Mouse (Mus musculus) embryonic facial prominence, embryonic 15.5 days (tissue): Measurements from ENCODE around the gene Med24. TPM values are rescaled to one million over a fixed set of nuclear protein-coding genes. Genes with fewer than 3 reads are reported as not detected.

Experiments used
- polyA plus RNA-seq: library from polyadenylated mRNA; unstranded; fragments of >200 nt; fragmentation: Nextera tagmentation; extraction: Ambion mirVana; gene quantifications from 2 replicates; pipeline ENCODE4 v1.2.1, GENCODE M21; 2015

Gene Med24
- polyA plus RNA-seq, 1 experiment from 2014 or later: 53.3 TPM

Other genes with a start within 250 kb of the Med24 start
- gene Ikzf3, start 183.4 kb downstream of the Med24 start, polyA plus RNA-seq: 0.33 and 0.67 TPM in 2 replicates
- gene Zpbp2, start 178.3 kb downstream of the Med24 start, polyA plus RNA-seq: 0.16 TPM in 1 of 2 replicates, not detected in the other
- 76.4 and 87.3 TPM in 2 replicates for gene Ormdl3, start 142.1 kb downstream of the Med24 start, polyA plus RNA-seq
- gene Lrrc3c, start 131.1 kb downstream of the Med24 start, polyA plus RNA-seq: not detected in 2 replicates
- 0.85 and 2.6 TPM in 2 replicates for gene Gm12355, start 103.8 kb downstream of the Med24 start, polyA plus RNA-seq
- gene Gsdma3, start 103.1 kb downstream of the Med24 start, polyA plus RNA-seq: not detected in 2 replicates
- gene Gsdma2, start 82.7 kb downstream of the Med24 start, polyA plus RNA-seq: not detected in 2 replicates
- gene Gsdma, start 65.1 kb downstream of the Med24 start, polyA plus RNA-seq: 11.8 and 14.0 TPM in 2 replicates
- gene Psmd3, start 46.9 kb downstream of the Med24 start, polyA plus RNA-seq: 204 and 214 TPM in 2 replicates
- gene Csf3, start 28.2 kb downstream of the Med24 start, polyA plus RNA-seq: 0.12 and 0.31 TPM in 2 replicates
- gene Thra, start 11.2 kb upstream of the Med24 start, polyA plus RNA-seq: 51.0 and 51.2 TPM in 2 replicates
- 1.7 and 1.8 TPM in 2 replicates for gene Nr1d1, start 45.9 kb upstream of the Med24 start, polyA plus RNA-seq
- gene Msl1, start 66.1 kb upstream of the Med24 start, polyA plus RNA-seq: 28.7 and 30.4 TPM in 2 replicates
- 37.0 and 42.2 TPM in 2 replicates for gene Casc3, start 75.5 kb upstream of the Med24 start, polyA plus RNA-seq
- gene Rapgefl1, start 107.3 kb upstream of the Med24 start, polyA plus RNA-seq: 13.0 and 13.9 TPM in 2 replicates
- gene Wipf2, start 134.2 kb upstream of the Med24 start, polyA plus RNA-seq: 4.8 and 5.3 TPM in 2 replicates
- 22.6 and 22.7 TPM in 2 replicates for gene Cdc6, start 178.4 kb upstream of the Med24 start, polyA plus RNA-seq
- gene Rara, start 198.4 kb upstream of the Med24 start, polyA plus RNA-seq: 50.0 and 53.5 TPM in 2 replicates